Mouse (Mus musculus) intestine, embryonic 14.5 days (tissue): Measurements from ENCODE around the gene Cxcl9. TPM values are rescaled to one million over a fixed set of nuclear protein-coding genes. Genes with fewer than 3 reads are reported as not detected.

Source experiments
- ATAC-seq: fragments of 200-750 bp; cut with Nextera tagmentation; replicated peaks from 2 replicates; pipeline ENCODE4 v1.8.0; 2017; ENCODE audit warnings: low read depth, moderate number of reproducible peaks, moderate TSS enrichment, moderate library complexity; ENCODE audit not compliant: low FRiP score, low TSS enrichment
- DNase-seq: peaks from one replicate; pipeline ENCODE4 v3.0.0-alpha.2; 2018; ENCODE audit warnings: low spot score
- H3K27ac ChIP-seq: fragments of 300-500 bp; sonication (generic); 2 replicates; pipeline ENCODE4 v1.5.1; 2014; ENCODE audit warnings: low read depth, mild to moderate bottlenecking, control low read depth
- H3K27me3 ChIP-seq: fragments of 300-500 bp; sonication (generic); replicated peaks from 2 replicates; pipeline ENCODE4 v1.6.1; 2014; ENCODE audit warnings: low read length, control low read depth; ENCODE audit not compliant: control insufficient read depth, insufficient read depth
- H3K36me3 ChIP-seq: fragments of 300-500 bp; sonication (generic); 2 replicates; pipeline ENCODE4 v1.6.1; 2014; ENCODE audit warnings: low read length, control low read depth; ENCODE audit not compliant: control insufficient read depth, insufficient read depth
- H3K4me1 ChIP-seq: fragments of 300-500 bp; sonication (generic); replicated peaks from 2 replicates; pipeline ENCODE4 v1.6.1; 2014; ENCODE audit warnings: low read length, control low read depth, mixed read lengths; ENCODE audit not compliant: control insufficient read depth, insufficient read depth
- H3K4me2 ChIP-seq: fragments of 300-500 bp; sonication (generic); 2 replicates; pipeline ENCODE4 v1.6.1; 2014; ENCODE audit warnings: low read length
- H3K4me3 ChIP-seq: fragments of 300-500 bp; sonication (generic); 2 replicates; pipeline ENCODE4 v1.5.1; 2014; ENCODE audit warnings: low read depth, low read length, control low read depth, mixed read lengths
- H3K9ac ChIP-seq: fragments of 300-500 bp; sonication (generic); 2 replicates; pipeline ENCODE4 v1.6.1; 2014; ENCODE audit warnings: mild to moderate bottlenecking, low read length
- H3K9me3 ChIP-seq: fragments of 300-500 bp; sonication (generic); 2 replicates; pipeline ENCODE4 v1.6.1; 2016; ENCODE audit warnings: low read length, control low read depth; ENCODE audit not compliant: control insufficient read depth
- WGBS: fragments of 180-500 bp; shearing (Covaris S2); extraction: QIAGEN DNeasy Blood & Tissue Kit; methylation state at CpG from one replicate; pipeline ENCODE4 v1.1.7; 2014; 5-methylcytosine and 5-hydroxymethylcytosine counted together
- polyA plus RNA-seq: library from polyadenylated mRNA; unstranded; fragments of >200 nt; fragmentation: Nextera tagmentation; extraction: Ambion mirVana; gene quantifications from 2 replicates; pipeline ENCODE4 v1.2.1, GENCODE M21; 2014

Gene Cxcl9
- not detected in 2 replicates for polyA plus RNA-seq

DNA sequence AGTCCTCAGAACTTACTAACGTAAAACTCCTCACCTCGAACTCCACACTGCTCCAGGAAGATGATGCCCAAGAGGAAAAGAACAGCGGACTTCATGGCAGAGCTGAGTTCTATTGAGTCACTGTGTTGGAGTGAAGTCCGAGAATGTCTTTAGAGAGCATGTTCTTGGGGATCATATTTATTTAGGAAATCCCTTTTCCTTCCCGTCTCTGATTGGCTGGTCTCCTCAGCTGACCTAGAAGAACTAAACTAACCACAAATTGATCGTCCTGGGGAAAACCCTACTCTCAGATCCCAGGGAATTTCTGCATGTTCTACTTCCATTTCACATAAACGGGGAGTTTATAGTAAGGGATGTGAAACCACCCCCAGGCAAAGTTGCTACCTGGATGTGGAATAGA is at the start of gene Cxcl9:
Gene Cxcl9 (minus strand): TSS at position 151 of the 400 bp plus-strand sequence.
- H3K9ac ChIP-seq: no peak within 1 kb of the TSS
- 78% methylated on average over 7 of the region's 7 CpGs for WGBS
- no peaks in the 10 kb centered on the region for H3K9me3 ChIP-seq
- DNase-seq (no peak), ATAC-seq (no peak)
- peaks cover 5% of the 10 kb centered on the region; the same call in 1 of the 2 replicates for H3K4me1 ChIP-seq
- no peak within 1 kb of the TSS for H3K4me2 ChIP-seq
- no peaks in the 10 kb centered on the region for H3K27me3 ChIP-seq
- no peaks in the 10 kb centered on the region for H3K36me3 ChIP-seq
- H3K27ac ChIP-seq: no peak within 1 kb of the TSS
- H3K4me3 ChIP-seq: no peak within 1 kb of the TSS

DNA sequence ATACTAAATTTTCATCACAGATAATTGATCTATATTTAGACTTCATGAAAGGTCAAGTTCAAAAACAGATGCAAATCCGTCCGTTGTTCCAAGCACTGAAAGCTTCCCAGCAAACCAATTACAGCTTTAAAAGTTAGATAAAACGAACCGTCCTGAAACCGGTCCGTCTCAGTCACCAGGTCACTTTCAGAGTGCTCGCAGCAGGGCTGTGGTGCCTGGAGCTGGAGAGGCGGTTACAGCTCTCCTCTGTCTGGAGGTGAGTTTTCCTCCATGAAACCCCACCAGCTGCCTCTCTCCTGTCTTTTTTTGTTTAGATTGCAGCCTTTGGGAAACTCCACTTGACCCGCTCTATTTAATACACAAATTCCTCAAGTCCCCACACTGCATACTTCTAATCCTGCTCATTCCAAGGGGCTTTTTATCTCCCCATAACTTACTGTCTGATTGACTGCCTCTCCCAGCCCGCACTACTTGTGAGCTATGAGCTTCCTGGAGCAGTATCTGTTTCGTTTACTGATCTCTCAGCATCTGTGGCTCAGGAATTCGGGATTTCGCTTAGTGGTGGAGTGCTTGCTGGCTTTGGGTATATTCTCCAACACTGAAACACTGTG is 49.0 kb upstream of the Cxcl9 start:
- H3K4me1 ChIP-seq: peaks cover 28% of the 10 kb centered on the region; the same call in 1 of the 2 replicates
- no peaks in the 10 kb centered on the region for H3K36me3 ChIP-seq
- H3K4me3 ChIP-seq: no peak overlapping the region
- no peaks in the 10 kb centered on the region for H3K9me3 ChIP-seq
- H3K27ac ChIP-seq: peak overlapping the region; percentile 14; the same call in 1 of the 2 replicates
- no peak overlapping the region for H3K9ac ChIP-seq
- DNase-seq: peak; percentile 56
- 11% methylated on average over 13 of the region's 13 CpGs for WGBS
- ATAC-seq: 0 out of 2 replicates have a peak, but pooled peaks have one; percentile 13
- H3K4me2 ChIP-seq: peak overlapping the region; percentile 24
- no peaks in the 10 kb centered on the region for H3K27me3 ChIP-seq

DNA sequence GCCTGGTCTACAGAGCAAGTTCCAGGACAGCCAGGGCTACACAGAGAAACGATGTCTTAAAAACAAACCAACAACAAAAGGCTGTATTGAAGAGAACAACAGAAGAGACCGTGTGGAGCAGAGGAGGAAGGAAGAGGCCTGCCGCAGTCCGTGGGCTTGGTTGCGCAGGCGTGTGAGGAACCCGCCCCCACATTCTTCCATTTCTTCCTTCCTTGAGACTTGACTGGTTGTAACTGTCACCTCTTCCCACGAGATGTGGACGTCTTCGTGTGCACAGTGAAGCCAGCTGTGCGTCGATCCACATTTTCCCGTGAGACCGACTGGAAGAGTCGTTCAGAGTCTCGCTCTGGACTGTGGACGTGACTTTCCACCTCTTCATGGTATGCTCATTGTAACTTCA is 47.5 kb upstream of the Cxcl9 start:
- H3K9me3 ChIP-seq: no peaks in the 10 kb centered on the region
- H3K4me2 ChIP-seq: no peak overlapping the region
- no peak overlapping the region for H3K9ac ChIP-seq
- H3K27ac ChIP-seq: no peak overlapping the region; the same call in 1 of the 2 replicates
- 83% methylated on average over 17 of the region's 17 CpGs for WGBS
- DNase-seq (no peak), ATAC-seq (no peak)
- H3K27me3 ChIP-seq: no peaks in the 10 kb centered on the region
- H3K4me3 ChIP-seq: no peak overlapping the region
- no peaks in the 10 kb centered on the region for H3K36me3 ChIP-seq
- H3K4me1 ChIP-seq: peaks cover 28% of the 10 kb centered on the region; the same call in 1 of the 2 replicates

DNA sequence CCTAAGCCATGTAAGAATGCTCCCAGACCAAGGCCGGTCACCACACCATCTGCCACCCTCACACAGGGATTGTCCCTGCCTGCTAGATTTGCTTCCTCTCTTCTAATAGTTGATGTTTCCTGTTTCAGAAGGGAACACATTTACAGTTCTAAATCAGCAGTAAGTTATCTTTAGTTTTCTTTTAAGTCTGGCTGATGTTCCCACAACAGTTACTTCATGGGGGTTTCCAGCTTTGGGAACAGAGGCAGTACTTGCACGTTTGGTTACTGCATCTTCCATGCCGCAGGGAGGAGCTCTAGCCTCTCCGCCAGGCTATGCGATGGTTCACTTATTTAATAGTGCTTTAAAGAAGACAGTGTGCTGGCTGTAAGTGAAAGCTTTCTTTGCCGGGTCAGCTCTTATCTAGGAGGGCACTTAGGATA is 46.9 kb upstream of the Cxcl9 start:
- WGBS: 39% methylated on average over 6 of the region's 6 CpGs
- no peak overlapping the region for H3K4me2 ChIP-seq
- DNase-seq (peak; percentile 48), ATAC-seq (no peak)
- H3K9me3 ChIP-seq: no peaks in the 10 kb centered on the region
- no peaks in the 10 kb centered on the region for H3K36me3 ChIP-seq
- peaks cover 28% of the 10 kb centered on the region; the same call in 1 of the 2 replicates for H3K4me1 ChIP-seq
- no peak overlapping the region for H3K9ac ChIP-seq
- no peak overlapping the region for H3K4me3 ChIP-seq
- no peaks in the 10 kb centered on the region for H3K27me3 ChIP-seq
- peak overlapping the region; percentile 29; the same call in 1 of the 2 replicates for H3K27ac ChIP-seq

DNA sequence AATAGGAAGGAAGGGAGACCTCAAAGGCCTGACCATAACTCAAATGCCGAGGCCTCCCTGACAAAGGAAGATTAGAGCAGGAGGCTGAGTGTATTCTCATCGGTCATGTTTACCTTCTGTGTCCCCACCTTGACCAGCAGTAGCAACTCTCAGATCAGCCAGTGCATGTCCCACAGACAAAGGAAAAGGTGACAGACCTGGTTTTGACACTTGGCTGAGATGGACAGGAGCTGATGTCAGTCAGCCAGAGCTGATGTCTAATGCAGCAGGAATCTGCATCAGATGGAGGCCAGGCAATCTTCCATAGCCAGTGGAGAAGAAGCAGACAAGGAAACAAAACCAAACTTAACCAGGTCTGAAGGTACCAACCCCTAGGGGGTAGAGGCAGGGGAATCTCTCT is 44.7 kb upstream of the Cxcl9 start:
- 28% methylated on average over 2 of the region's 2 CpGs for WGBS
- H3K4me2 ChIP-seq: no peak overlapping the region
- H3K9me3 ChIP-seq: no peaks in the 10 kb centered on the region
- DNase-seq (no peak), ATAC-seq (no peak)
- peaks cover 25% of the 10 kb centered on the region; the same call in 1 of the 2 replicates for H3K4me1 ChIP-seq
- no peaks in the 10 kb centered on the region for H3K27me3 ChIP-seq
- H3K4me3 ChIP-seq: no peak overlapping the region
- no peak overlapping the region for H3K27ac ChIP-seq
- H3K36me3 ChIP-seq: no peaks in the 10 kb centered on the region
- H3K9ac ChIP-seq: no peak overlapping the region

DNA sequence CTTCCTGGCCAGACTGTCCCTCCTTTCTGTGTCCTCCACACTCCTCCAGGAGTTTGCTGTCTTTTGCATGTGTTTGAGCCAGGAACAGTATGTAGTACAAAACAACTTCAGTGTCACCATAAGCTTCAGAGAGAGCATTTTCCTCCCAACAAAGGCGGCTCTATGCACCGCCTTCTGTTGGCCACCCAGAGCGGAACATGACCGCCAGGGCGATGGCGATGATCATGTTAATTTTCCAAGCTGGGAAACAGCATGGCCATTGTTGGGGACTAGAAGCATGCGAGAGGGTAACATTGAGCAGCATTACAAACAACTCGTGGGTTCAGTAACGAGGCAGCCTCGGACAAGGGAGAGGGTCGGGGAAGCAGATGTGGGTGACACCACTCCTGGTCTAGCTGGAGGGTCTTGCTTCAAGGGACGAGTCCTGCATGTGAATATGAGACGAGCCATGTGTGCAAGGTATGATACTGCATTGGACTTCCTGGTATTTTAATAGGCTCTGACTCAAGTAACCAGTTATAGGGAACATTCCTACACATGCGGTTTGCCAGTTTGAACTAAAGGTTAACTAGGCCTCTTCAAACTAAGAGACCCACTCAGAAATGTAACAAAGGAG is 43.6 kb upstream of the Cxcl9 start:
- H3K9me3 ChIP-seq: no peaks in the 10 kb centered on the region
- H3K9ac ChIP-seq: no peak overlapping the region
- H3K27ac ChIP-seq: no peak overlapping the region; the same call in 1 of the 2 replicates
- 80% methylated on average over 14 of the region's 14 CpGs for WGBS
- H3K4me1 ChIP-seq: peaks cover 17% of the 10 kb centered on the region; the same call in 1 of the 2 replicates
- H3K36me3 ChIP-seq: no peaks in the 10 kb centered on the region
- no peak overlapping the region for H3K4me3 ChIP-seq
- no peak overlapping the region for H3K4me2 ChIP-seq
- no peak for ATAC-seq
- DNase-seq: no peak
- H3K27me3 ChIP-seq: no peaks in the 10 kb centered on the region

DNA sequence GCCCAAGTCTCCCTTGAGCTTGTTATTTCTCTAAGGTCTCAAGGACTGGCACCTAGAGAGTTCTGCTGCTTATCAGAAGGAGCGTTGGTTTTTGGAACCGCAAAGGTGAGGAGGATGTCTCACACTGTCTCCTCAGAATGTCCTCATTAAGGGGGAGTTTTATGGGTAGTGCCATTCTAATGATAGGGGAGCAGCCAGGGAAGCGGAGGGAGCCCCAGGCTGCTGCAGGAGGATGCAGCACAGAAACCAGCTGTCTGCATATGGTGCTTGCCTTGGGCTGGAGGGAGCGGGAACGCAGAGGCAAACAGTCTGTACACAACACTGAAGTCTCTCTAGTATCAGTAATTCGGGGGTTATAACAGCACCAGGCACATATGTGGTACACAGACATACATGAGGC is 43.0 kb upstream of the Cxcl9 start:
- peaks cover 15% of the 10 kb centered on the region; the same call in 1 of the 2 replicates for H3K4me1 ChIP-seq
- H3K9ac ChIP-seq: no peak overlapping the region
- no peaks in the 10 kb centered on the region for H3K27me3 ChIP-seq
- no peaks in the 10 kb centered on the region for H3K9me3 ChIP-seq
- H3K4me2 ChIP-seq: no peak overlapping the region
- H3K27ac ChIP-seq: no peak overlapping the region; the same call in 1 of the 2 replicates
- ATAC-seq (no peak), DNase-seq (no peak)
- no peaks in the 10 kb centered on the region for H3K36me3 ChIP-seq
- no peak overlapping the region for H3K4me3 ChIP-seq
- 61% methylated on average over 6 of the region's 6 CpGs for WGBS

DNA sequence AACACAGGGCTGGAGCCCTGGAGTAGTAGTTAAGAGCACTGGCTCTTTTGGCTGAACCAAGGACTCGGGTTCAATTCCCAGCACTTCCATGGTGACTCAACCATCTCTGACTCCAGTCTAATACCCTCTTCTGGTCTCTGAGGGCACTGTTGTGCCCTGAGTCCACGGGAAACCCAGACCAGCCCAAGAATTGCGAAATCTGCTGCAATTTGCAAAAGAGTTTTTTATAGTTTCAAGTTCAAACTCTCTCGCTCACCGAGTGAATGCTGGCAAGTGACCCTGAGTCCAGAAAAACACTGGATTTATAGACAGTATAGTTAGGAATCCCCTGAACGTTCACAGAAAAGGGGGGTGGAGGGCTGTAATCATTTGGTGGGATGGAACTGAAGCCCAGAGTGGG is 42.5 kb upstream of the Cxcl9 start:
- peaks cover 15% of the 10 kb centered on the region; the same call in 1 of the 2 replicates for H3K4me1 ChIP-seq
- no peaks in the 10 kb centered on the region for H3K27me3 ChIP-seq
- H3K4me2 ChIP-seq: no peak overlapping the region
- 66% methylated on average over 6 of the region's 6 CpGs for WGBS
- H3K9ac ChIP-seq: no peak overlapping the region
- no peak overlapping the region for H3K27ac ChIP-seq
- DNase-seq (no peak), ATAC-seq (no peak)
- no peaks in the 10 kb centered on the region for H3K36me3 ChIP-seq
- no peak overlapping the region for H3K4me3 ChIP-seq
- no peaks in the 10 kb centered on the region for H3K9me3 ChIP-seq
